Mouse (Mus musculus) midbrain, embryonic 13.5 days (tissue): ENCODE data around the gene Mthfs. TPM values are rescaled to one million over a fixed set of nuclear protein-coding genes. Genes with fewer than 3 reads are reported as not detected.
A peak's percentile ranks its signal among the peaks of the same experiment; 100 is the strongest.
"Not testable (repeated sequence)": the region's sequence is repeated elsewhere in the genome, so short reads cannot be mapped to it uniquely, and the experiment has no call there.

Experiments used
- ATAC-seq: fragments of 200-750 bp; cut with Nextera tagmentation; 2 replicates; pipeline ENCODE4 v1.8.0; 2017; ENCODE audit warnings: mild to moderate bottlenecking, moderate TSS enrichment, moderate library complexity
- H3K27ac ChIP-seq: fragments of 300-500 bp; sonication (generic); 2 replicates; pipeline ENCODE4 v1.5.1; 2015; ENCODE audit warnings: inconsistent platforms, mild to moderate bottlenecking, moderate library complexity
- H3K27me3 ChIP-seq: fragments of 300-500 bp; sonication (generic); 2 replicates; pipeline ENCODE4 v1.6.1; 2015; ENCODE audit warnings: mild to moderate bottlenecking, inconsistent platforms
- H3K36me3 ChIP-seq: fragments of 300-500 bp; sonication (generic); 2 replicates; pipeline ENCODE4 v1.6.1; 2015; ENCODE audit warnings: mild to moderate bottlenecking, inconsistent platforms
- H3K4me1 ChIP-seq: fragments of 300-500 bp; sonication (generic); replicated peaks from 2 replicates; pipeline ENCODE4 v1.6.1; 2015; ENCODE audit warnings: inconsistent platforms
- H3K4me2 ChIP-seq: fragments of 300-500 bp; sonication (generic); replicated peaks from 2 replicates; pipeline ENCODE4 v1.6.1; 2015; ENCODE audit warnings: moderate library complexity, mild to moderate bottlenecking, inconsistent platforms
- H3K4me3 ChIP-seq: fragments of 300-500 bp; sonication (generic); replicated peaks from 2 replicates; pipeline ENCODE4 v1.5.1; 2015; ENCODE audit warnings: mild to moderate bottlenecking, inconsistent platforms
- H3K9ac ChIP-seq: fragments of 300-500 bp; sonication (generic); replicated peaks from 2 replicates; pipeline ENCODE4 v1.6.1; 2015; ENCODE audit warnings: mild to moderate bottlenecking, inconsistent platforms
- H3K9me3 ChIP-seq: fragments of 300-500 bp; sonication (generic); 2 replicates; pipeline ENCODE4 v1.6.1; 2016; ENCODE audit warnings: mild to moderate bottlenecking, inconsistent platforms
- WGBS: fragments of 180-500 bp; shearing (Covaris S2); methylation state at CpG from one replicate; pipeline ENCODE4 v1.1.7; 2015; 5-methylcytosine and 5-hydroxymethylcytosine counted together
- polyA plus RNA-seq: library from polyadenylated mRNA; unstranded; fragments of >200 nt; fragmentation: Nextera tagmentation; extraction: Ambion mirVana; gene quantifications from 2 replicates; pipeline ENCODE4 v1.2.1, GENCODE M21; 2015

Gene Mthfs
- 11.3 and 13.4 TPM in 2 replicates for polyA plus RNA-seq

- peak; percentile 73 for ATAC-seq
- peak within 1 kb of the TSS; percentile 53; the same call in 1 of the 2 replicates for H3K9ac ChIP-seq
Measured at GRCm38 (mm10) chr9:89210353-89211064, at the start of gene Mthfs. Mthfs (plus strand) TSS chr9:89210676.

GRCm38 (mm10) chr9:89172539-89172938, 37.9 kb upstream of the Mthfs start:
- H3K36me3 ChIP-seq, ATAC-seq: not testable (repeated sequence)

More at GRCm38 (mm10) chr9:89210353-89211064, at the start of gene Mthfs:
- H3K27ac ChIP-seq: peak within 1 kb of the TSS; percentile 86
- H3K4me2 ChIP-seq: peak within 1 kb of the TSS; percentile 50
- not testable (repeated sequence) for H3K36me3 ChIP-seq, H3K4me1 ChIP-seq, H3K27me3 ChIP-seq, H3K9me3 ChIP-seq
- 28% methylated on average over 9 of the region's 12 CpGs for WGBS
- peak within 1 kb of the TSS; percentile 31 for H3K4me3 ChIP-seq

GRCm38 (mm10) chr9:89178833-89179232, 31.6 kb upstream of the Mthfs start:
- 38% methylated on average over 2 of the region's 3 CpGs for WGBS
- not testable (repeated sequence) for H3K27me3 ChIP-seq, H3K4me1 ChIP-seq, H3K4me2 ChIP-seq, H3K4me3 ChIP-seq, H3K9ac ChIP-seq, H3K27ac ChIP-seq, ATAC-seq, H3K9me3 ChIP-seq, H3K36me3 ChIP-seq

More at GRCm38 (mm10) chr9:89172539-89172938, 37.9 kb upstream of the Mthfs start:
- not testable (repeated sequence) for H3K9ac ChIP-seq, H3K4me3 ChIP-seq, H3K27ac ChIP-seq, H3K9me3 ChIP-seq, H3K4me1 ChIP-seq, H3K27me3 ChIP-seq, H3K4me2 ChIP-seq

DNA sequence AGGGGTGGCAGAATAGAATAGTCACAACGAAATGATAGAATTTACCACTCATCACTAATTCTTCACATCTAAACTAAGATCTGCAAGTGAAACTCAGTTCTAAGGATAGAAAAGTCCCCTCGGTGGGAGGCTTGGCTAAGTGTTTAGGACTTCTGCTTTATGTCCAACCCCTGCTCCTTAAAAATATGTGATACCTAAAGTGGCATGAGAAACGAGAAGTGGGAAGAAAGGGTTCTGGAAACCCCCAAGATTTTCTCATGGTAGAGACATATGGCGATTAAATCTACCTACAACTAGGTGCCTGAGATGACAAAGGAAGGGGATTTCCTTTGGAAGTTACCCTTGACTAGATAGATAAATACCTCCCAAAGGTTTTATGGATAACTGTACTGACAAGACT, 31.0 kb upstream of the Mthfs start:
- not testable (repeated sequence) for H3K9ac ChIP-seq, H3K9me3 ChIP-seq, H3K36me3 ChIP-seq, H3K4me2 ChIP-seq, ATAC-seq, H3K27ac ChIP-seq, H3K4me3 ChIP-seq, H3K4me1 ChIP-seq, H3K27me3 ChIP-seq
- WGBS: 83% methylated on average over 3 of the region's 4 CpGs

DNA sequence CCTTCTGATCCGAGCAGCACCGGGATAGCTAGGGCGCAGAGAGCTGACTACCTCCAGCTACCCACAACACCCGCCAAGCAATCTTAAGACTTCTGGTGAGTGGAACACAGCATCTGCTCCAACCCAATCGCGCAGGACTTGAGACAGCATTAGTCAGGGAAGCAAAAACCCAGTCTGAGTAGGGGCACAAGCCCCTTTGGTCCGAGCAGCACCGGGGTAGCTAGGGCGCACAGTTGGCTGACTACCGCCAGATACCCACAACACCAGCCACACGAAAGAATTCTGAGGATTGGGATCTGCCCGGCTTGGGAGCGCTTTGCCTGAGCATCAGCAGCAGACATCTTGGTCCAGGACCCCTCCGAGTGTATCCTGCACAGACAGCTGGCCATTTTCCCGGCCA, 23.5 kb upstream of the Mthfs start:
- ATAC-seq, H3K4me3 ChIP-seq, H3K36me3 ChIP-seq, H3K27me3 ChIP-seq, H3K9me3 ChIP-seq, H3K27ac ChIP-seq, H3K9ac ChIP-seq, H3K4me2 ChIP-seq, H3K4me1 ChIP-seq: not testable (repeated sequence)
- WGBS: 84% methylated on average over 15 of the region's 15 CpGs

GRCm38 (mm10) chr9:89195483-89195882, 15.0 kb upstream of the Mthfs start:
- ATAC-seq, H3K9ac ChIP-seq, H3K27me3 ChIP-seq, H3K36me3 ChIP-seq, H3K4me2 ChIP-seq, H3K9me3 ChIP-seq, H3K4me1 ChIP-seq, H3K4me3 ChIP-seq, H3K27ac ChIP-seq: not testable (repeated sequence)

DNA sequence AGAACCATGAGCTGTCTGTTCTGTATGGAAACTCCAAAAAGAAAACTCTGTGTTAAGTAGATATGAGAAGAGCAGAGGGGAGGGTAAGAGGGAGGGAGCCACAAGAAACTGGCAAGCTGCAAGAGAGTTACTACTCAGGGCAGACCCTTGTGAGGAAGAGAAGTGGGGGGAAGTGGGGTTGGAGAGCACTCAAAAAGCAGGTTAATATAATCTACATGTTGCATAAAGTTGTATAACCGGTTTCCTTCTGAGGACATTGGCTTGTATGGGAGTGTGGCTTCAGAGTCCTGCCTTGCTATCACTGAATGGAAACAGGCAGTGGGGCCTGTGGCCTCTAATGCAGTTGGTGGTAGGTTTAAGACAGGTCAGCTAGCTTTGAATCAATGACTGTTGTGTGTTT, 13.0 kb upstream of the Mthfs start:
- not testable (repeated sequence) for H3K27me3 ChIP-seq, H3K4me1 ChIP-seq, H3K27ac ChIP-seq, H3K9me3 ChIP-seq, ATAC-seq, H3K9ac ChIP-seq, H3K4me2 ChIP-seq, H3K36me3 ChIP-seq, H3K4me3 ChIP-seq
- 79% methylated on average over 1 of the region's 1 CpGs for WGBS

DNA sequence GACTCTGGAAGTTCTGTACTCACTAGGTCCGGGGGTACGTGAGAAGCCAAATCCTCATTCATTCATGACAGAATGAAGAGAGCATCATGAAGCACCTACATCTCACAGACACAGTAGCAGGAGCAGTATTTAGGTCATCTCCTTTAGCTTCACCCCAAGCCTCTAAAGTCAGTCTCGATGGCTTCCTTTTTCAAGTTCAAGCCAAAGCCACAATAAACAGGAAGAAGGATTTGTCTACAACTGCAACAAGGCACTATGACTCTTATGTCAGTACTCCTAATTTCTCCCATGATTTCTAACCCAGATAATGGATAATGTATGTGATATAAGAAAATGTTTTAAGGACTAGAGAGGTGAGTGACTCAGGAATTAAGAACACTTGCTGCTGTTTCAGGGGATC, 12.1 kb upstream of the Mthfs start:
- H3K4me1 ChIP-seq, H3K4me2 ChIP-seq, H3K36me3 ChIP-seq, H3K27ac ChIP-seq, H3K27me3 ChIP-seq, H3K9me3 ChIP-seq, H3K9ac ChIP-seq, ATAC-seq, H3K4me3 ChIP-seq: not testable (repeated sequence)
- WGBS: 82% methylated on average over 3 of the region's 3 CpGs

DNA sequence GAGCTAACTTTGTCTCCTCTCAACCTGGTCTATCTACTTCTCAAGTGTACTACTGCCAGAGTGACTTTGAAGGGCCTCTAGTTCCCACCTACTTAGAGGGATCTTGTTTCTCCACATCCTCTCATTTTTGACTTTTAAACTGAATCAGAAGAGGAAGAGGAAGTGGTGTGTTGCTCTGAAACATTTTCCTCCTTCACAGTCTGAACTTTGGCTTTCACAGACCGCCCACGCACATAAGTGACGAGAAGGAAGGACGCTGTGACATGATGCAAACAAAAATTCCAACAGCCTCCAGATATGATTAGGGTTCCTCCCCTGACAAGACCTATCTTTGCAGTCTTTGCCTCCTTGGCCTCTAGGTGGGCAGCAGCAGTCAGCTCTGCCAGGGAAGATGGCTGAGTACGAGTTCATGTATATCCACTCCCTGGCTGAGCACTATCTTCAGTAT, 11.5 kb upstream of the Mthfs start, which contains the start of the genes Bcl2a1b and Gm29094:
Gene Bcl2a1b (plus strand): TSS at position 241 of the 448 bp plus-strand sequence.
Gene Gm29094 (plus strand): TSS at position 411 of the 448 bp plus-strand sequence.
- not testable (repeated sequence) for H3K4me3 ChIP-seq, H3K9me3 ChIP-seq, H3K4me2 ChIP-seq, H3K27me3 ChIP-seq, H3K9ac ChIP-seq, ATAC-seq, H3K4me1 ChIP-seq, H3K27ac ChIP-seq, H3K36me3 ChIP-seq
- WGBS: 93% methylated on average over 5 of the region's 5 CpGs

DNA sequence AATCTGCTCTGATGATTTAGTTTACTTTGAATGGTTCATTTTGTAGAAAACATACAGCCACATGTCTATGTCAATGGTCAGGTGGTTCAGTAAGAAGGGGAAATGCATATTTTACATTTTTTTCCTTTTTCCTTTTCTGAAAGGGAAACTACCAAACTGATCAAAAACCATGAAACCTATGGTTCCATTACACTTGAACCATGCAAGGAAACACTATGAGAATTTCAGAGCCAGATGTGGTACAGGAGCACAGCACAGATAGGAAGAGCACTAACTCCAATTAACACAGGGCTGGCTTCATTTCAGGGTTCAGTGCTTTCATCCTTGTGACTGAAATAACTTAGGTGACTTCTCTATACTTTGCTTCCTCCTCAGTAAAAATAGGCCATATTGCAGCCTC, 8.2 kb upstream of the Mthfs start:
- not testable (repeated sequence) for H3K27ac ChIP-seq, H3K9ac ChIP-seq, H3K36me3 ChIP-seq, H3K9me3 ChIP-seq, ATAC-seq, H3K4me3 ChIP-seq, H3K4me1 ChIP-seq, H3K4me2 ChIP-seq, H3K27me3 ChIP-seq

GRCm38 (mm10) chr9:89208939-89209338, 1.5 kb upstream of the Mthfs start:
- not testable (repeated sequence) for H3K4me1 ChIP-seq, H3K27ac ChIP-seq, H3K9ac ChIP-seq, H3K36me3 ChIP-seq, ATAC-seq, H3K27me3 ChIP-seq, H3K4me3 ChIP-seq, H3K9me3 ChIP-seq, H3K4me2 ChIP-seq
- WGBS: 100% methylated on average over 1 of the region's 1 CpGs

GRCm38 (mm10) chr9:89211065-89211858, 786 bp downstream of the Mthfs start:
- Histone ChIP-seq H3K4me2 (peak overlapping the region; percentile 39), H3K4me3 (peak overlapping the region; percentile 31)
- not testable (repeated sequence) for H3K4me1 ChIP-seq, H3K27ac ChIP-seq, H3K36me3 ChIP-seq, H3K9ac ChIP-seq, H3K9me3 ChIP-seq, H3K27me3 ChIP-seq
- WGBS: 4% methylated on average over 18 of the region's 44 CpGs
- peak; percentile 97 for ATAC-seq
